Mouse (Mus musculus) layer of hippocampus, adult 18-20 months (tissue): ENCODE measurements around the gene Tppp2. TPM values are rescaled to one million over a fixed set of nuclear protein-coding genes. Genes with fewer than 3 reads are reported as not detected.

Experiments
- DNase-seq, 2 experiments: peaks; one replicate each; pipeline ENCODE4 v3.0.0; 2022; ENCODE audit warnings: low spot score in 2 of 2
- total RNA-seq, 2 experiments: library from RNA; stranded (reverse); gene quantifications; 2 replicates each; pipeline ENCODE4 v1.2.3; 2021

Tppp2 gene
- total RNA-seq, 2 experiments from 2014 or later: not detected

GRCm38 (mm10) chr14:51942236-51942635 lies 24.0 kb downstream of the Tppp2 start:
- DNase-seq: no peak

GRCm38 (mm10) chr14:51943336-51943735 lies 25.1 kb downstream of the Tppp2 start:
- DNase-seq: no peak

- no peak for DNase-seq
Measured at GRCm38 (mm10) chr14:51960316-51960715, 42.1 kb downstream of the Tppp2 start.

GRCm38 (mm10) chr14:51967400-51967799 lies 49.2 kb downstream of the Tppp2 start:
- DNase-seq: no peak

Other genes with a start within 250 kb of the Tppp2 start
- not detected for gene Gm17079, start 223.0 kb upstream of the Tppp2 start, total RNA-seq
- not detected for gene Gm5800, start 201.2 kb upstream of the Tppp2 start, total RNA-seq
- gene Ang4, start 144.8 kb upstream of the Tppp2 start, total RNA-seq: not detected
- not detected for gene AY358078, start 118.4 kb upstream of the Tppp2 start, total RNA-seq
- gene Ear6, start 64.7 kb upstream of the Tppp2 start, total RNA-seq: not detected
- 10 to 100 TPM; 29.0 to 43.2 TPM for gene Mettl17, start 33.6 kb upstream of the Tppp2 start, total RNA-seq
- 1 to 10 TPM; 6.7 to 8.0 TPM for gene Slc39a2, start 25.5 kb upstream of the Tppp2 start, total RNA-seq
- gene Ndrg2, start 4.3 kb upstream of the Tppp2 start, total RNA-seq: 1,000 to 10,000 TPM in 1 of 2 experiments, 100 to 1,000 TPM in 1; 922 to 1,028 TPM
- gene Rnase13, start 4.3 kb downstream of the Tppp2 start, total RNA-seq: not detected
- 10 to 100 TPM; 25.8 to 30.0 TPM for gene Arhgef40, start 66.3 kb downstream of the Tppp2 start, total RNA-seq
- gene Tmem253, start 97.2 kb downstream of the Tppp2 start, total RNA-seq: under 1 TPM; 0.63 to 0.92 TPM
- gene Zfp219, start 102.3 kb downstream of the Tppp2 start, total RNA-seq: 10 to 100 TPM; 42.3 to 44.2 TPM
- not detected for gene Olfr221, start 124.0 kb downstream of the Tppp2 start, total RNA-seq
- gene Hnrnpc, start 185.6 kb downstream of the Tppp2 start, total RNA-seq: 100 to 1,000 TPM; 255 to 280 TPM
- gene Rpgrip1, start 192.3 kb downstream of the Tppp2 start, total RNA-seq: 1 to 10 TPM; 1.2 to 1.9 TPM